Mouse (Mus musculus) stomach, embryonic 14.5 days (tissue): ENCODE measurements around the gene Sgcd. TPM values are rescaled to one million over a fixed set of nuclear protein-coding genes. Genes with fewer than 3 reads are reported as not detected.

Experiments used
- ATAC-seq: fragments of 200-750 bp; cut with Nextera tagmentation; 2 replicates; pipeline ENCODE4 v1.8.0; 2017; ENCODE audit warnings: low read depth, moderate TSS enrichment; ENCODE audit not compliant: insufficient number of reproducible peaks, insufficient read depth, low FRiP score
- H3K27ac ChIP-seq: fragments of 300-500 bp; sonication (generic); 2 replicates; pipeline ENCODE4 v1.5.1; 2014; ENCODE audit warnings: mild to moderate bottlenecking, low read length, moderate library complexity, mixed read lengths
- H3K27me3 ChIP-seq: fragments of 300-500 bp; sonication (generic); 2 replicates; pipeline ENCODE4 v1.6.1; 2014; ENCODE audit warnings: low read length, control low read depth, mixed read lengths; ENCODE audit not compliant: control insufficient read depth, insufficient read depth
- H3K36me3 ChIP-seq: fragments of 300-500 bp; sonication (generic); 2 replicates; pipeline ENCODE4 v1.6.1; 2014; ENCODE audit warnings: mild to moderate bottlenecking, control low read depth, low read length, moderate library complexity, mixed read lengths; ENCODE audit not compliant: control insufficient read depth, insufficient read depth
- H3K4me1 ChIP-seq: fragments of 300-500 bp; sonication (generic); 2 replicates; pipeline ENCODE4 v1.6.1; 2014; ENCODE audit warnings: low read length, control low read depth, mixed read lengths; ENCODE audit not compliant: control insufficient read depth, insufficient read depth
- H3K4me2 ChIP-seq: fragments of 300-500 bp; sonication (generic); replicated peaks from 2 replicates; pipeline ENCODE4 v1.6.1; 2014; ENCODE audit warnings: low read depth, low read length, control low read depth
- H3K4me3 ChIP-seq: fragments of 300-500 bp; sonication (generic); 2 replicates; pipeline ENCODE4 v1.5.1; 2014; ENCODE audit warnings: low read depth, low read length, control low read depth
- H3K9ac ChIP-seq: fragments of 300-500 bp; sonication (generic); replicated peaks from 2 replicates; pipeline ENCODE4 v1.6.1; 2014; ENCODE audit warnings: low read depth, mild to moderate bottlenecking, control low read depth, low read length, moderate library complexity, mixed read lengths
- H3K9me3 ChIP-seq: fragments of 300-500 bp; sonication (generic); 2 replicates; pipeline ENCODE4 v1.6.1; 2016; ENCODE audit warnings: low read depth, low read length, control low read depth; ENCODE audit not compliant: control insufficient read depth
- WGBS: fragments of 180-500 bp; shearing (Covaris S2); extraction: QIAGEN DNeasy Blood & Tissue Kit; methylation state at CpG from one replicate; pipeline ENCODE4 v1.1.7; 2014; 5-methylcytosine and 5-hydroxymethylcytosine counted together
- polyA plus RNA-seq: library from polyadenylated mRNA; unstranded; fragments of >200 nt; fragmentation: Nextera tagmentation; extraction: Ambion mirVana; gene quantifications from 2 replicates; pipeline ENCODE4 v1.2.1, GENCODE M21; 2014

Sgcd gene
- polyA plus RNA-seq, 1 experiment from 2014 or later, result 8.9 TPM

GRCm38 (mm10) chr11:47156730-47157693 lies 831.8 kb downstream of the Sgcd start:
- no peak overlapping the region for H3K9ac ChIP-seq
- H3K4me1 ChIP-seq, result no peaks in the 10 kb centered on the region
- H3K4me2 ChIP-seq, result no peak overlapping the region
- H3K27ac ChIP-seq, result no peak overlapping the region
- no peaks in the 10 kb centered on the region for H3K9me3 ChIP-seq
- no peaks in the 10 kb centered on the region for H3K36me3 ChIP-seq
- no peak for ATAC-seq
- WGBS, result 45% methylated on average over 1 of the region's 1 CpGs
- H3K4me3 ChIP-seq, result no peak overlapping the region
- H3K27me3 ChIP-seq, result no peaks in the 10 kb centered on the region

- WGBS, result 62% methylated on average over 5 of the region's 5 CpGs
- no peaks in the 10 kb centered on the region for H3K9me3 ChIP-seq
Observed at GRCm38 (mm10) chr11:47154837-47155430, 833.8 kb downstream of the Sgcd start.

GRCm38 (mm10) chr11:47149607-47150006 lies 839.2 kb downstream of the Sgcd start:
- no peaks in the 10 kb centered on the region for H3K27me3 ChIP-seq
- H3K36me3 ChIP-seq, result no peaks in the 10 kb centered on the region
- no peak overlapping the region for H3K9ac ChIP-seq
- H3K4me2 ChIP-seq, result no peak overlapping the region
- ATAC-seq, result no peak
- 81% methylated on average over 9 of the region's 9 CpGs for WGBS
- no peaks in the 10 kb centered on the region for H3K4me1 ChIP-seq
- H3K27ac ChIP-seq, result no peak overlapping the region
- H3K4me3 ChIP-seq, result no peak overlapping the region
- no peaks in the 10 kb centered on the region for H3K9me3 ChIP-seq

More at GRCm38 (mm10) chr11:47154837-47155430, 833.8 kb downstream of the Sgcd start:
- no peak overlapping the region for H3K4me3 ChIP-seq
- no peak overlapping the region for H3K27ac ChIP-seq
- H3K4me1 ChIP-seq, result no peaks in the 10 kb centered on the region
- no peak for ATAC-seq
- H3K9ac ChIP-seq, result no peak overlapping the region
- H3K27me3 ChIP-seq, result no peaks in the 10 kb centered on the region
- no peak overlapping the region for H3K4me2 ChIP-seq
- H3K36me3 ChIP-seq, result no peaks in the 10 kb centered on the region

GRCm38 (mm10) chr11:47139867-47140266 lies 848.9 kb downstream of the Sgcd start:
- WGBS, result 78% methylated on average over 2 of the region's 2 CpGs
- Histone ChIP-seq H3K36me3 (no peaks in the 10 kb centered on the region), H3K4me1 (no peaks in the 10 kb centered on the region), H3K4me3 (no peak overlapping the region), H3K9ac (no peak overlapping the region), H3K4me2 (no peak overlapping the region), H3K27me3 (no peaks in the 10 kb centered on the region), H3K27ac (no peak overlapping the region), H3K9me3 (no peaks in the 10 kb centered on the region)
- no peak for ATAC-seq

GRCm38 (mm10) chr11:47139271-47139670 lies 849.5 kb downstream of the Sgcd start:
- no peak overlapping the region for H3K27ac ChIP-seq
- no peak for ATAC-seq
- no peaks in the 10 kb centered on the region for H3K36me3 ChIP-seq
- H3K4me2 ChIP-seq, result no peak overlapping the region
- no peaks in the 10 kb centered on the region for H3K9me3 ChIP-seq
- no peaks in the 10 kb centered on the region for H3K4me1 ChIP-seq
- H3K27me3 ChIP-seq, result no peaks in the 10 kb centered on the region
- H3K4me3 ChIP-seq, result no peak overlapping the region
- whole genome bisulfite sequencing, result 68% methylated on average over 1 of the region's 1 CpGs
- no peak overlapping the region for H3K9ac ChIP-seq

GRCm38 (mm10) chr11:47132410-47132809 lies 856.4 kb downstream of the Sgcd start:
- no peaks in the 10 kb centered on the region for H3K27me3 ChIP-seq
- WGBS, result 87% methylated on average over 6 of the region's 6 CpGs
- H3K9ac ChIP-seq, result no peak overlapping the region
- H3K36me3 ChIP-seq, result no peaks in the 10 kb centered on the region
- ATAC-seq, result no peak
- no peaks in the 10 kb centered on the region for H3K9me3 ChIP-seq
- no peak overlapping the region for H3K27ac ChIP-seq
- H3K4me3 ChIP-seq, result no peak overlapping the region
- H3K4me2 ChIP-seq, result no peak overlapping the region
- H3K4me1 ChIP-seq, result no peaks in the 10 kb centered on the region

- no peaks in the 10 kb centered on the region for H3K9me3 ChIP-seq
- H3K27me3 ChIP-seq, result no peaks in the 10 kb centered on the region
- no peaks in the 10 kb centered on the region for H3K36me3 ChIP-seq
- no peak overlapping the region for H3K9ac ChIP-seq
- H3K4me2 ChIP-seq, result no peak overlapping the region
- no peaks in the 10 kb centered on the region for H3K4me1 ChIP-seq
- H3K4me3 ChIP-seq, result no peak overlapping the region
- no peak for ATAC-seq
- 53% methylated on average over 3 of the region's 3 CpGs for WGBS
- no peak overlapping the region for H3K27ac ChIP-seq
Observed at GRCm38 (mm10) chr11:47130432-47130831, 858.3 kb downstream of the Sgcd start.

- Histone ChIP-seq H3K4me1 (no peaks in the 10 kb centered on the region), H3K9ac (no peak overlapping the region), H3K4me2 (no peak overlapping the region), H3K27me3 (no peaks in the 10 kb centered on the region), H3K36me3 (no peaks in the 10 kb centered on the region), H3K27ac (no peak overlapping the region), H3K9me3 (no peaks in the 10 kb centered on the region), H3K4me3 (no peak overlapping the region)
- 43% methylated on average over 7 of the region's 7 CpGs for WGBS
- no peak for ATAC-seq
Observed at GRCm38 (mm10) chr11:47129992-47130391, 858.8 kb downstream of the Sgcd start.
